Mouse (Mus musculus): Measurements from ENCODE around the gene Mecom. TPM values are rescaled to one million over a fixed set of nuclear protein-coding genes. Genes with fewer than 3 reads are reported as not detected.
A peak's percentile ranks its signal among the peaks of the same experiment; 100 is the strongest.

Gene Mecom
- polyA plus RNA-seq, 1 experiment from 2014 or later, result 6.9 TPM

- no peak overlapping the region for H3K4me3 ChIP-seq
- peaks cover 37% of the 10 kb centered on the region for H3K4me1 ChIP-seq (replicated peaks)
- H3K36me3 ChIP-seq, result no peaks in the 10 kb centered on the region
- H3K9ac ChIP-seq, result no peak overlapping the region
- no peak overlapping the region for H3K4me2 ChIP-seq
- no peaks in the 10 kb centered on the region for H3K9me3 ChIP-seq
- no peak for ATAC-seq (ENCODE audit: low FRiP score, low read depth)
- WGBS, result 6% methylated on average over 12 of the region's 12 CpGs
- peaks cover 59% of the 10 kb centered on the region for H3K27me3 ChIP-seq
- H3K27ac ChIP-seq (replicated peaks), result no peak overlapping the region
Observed at GRCm38 (mm10) chr3:30512459-30513030, 35.3 kb downstream of the Mecom start.

- H3K4me3 ChIP-seq, result no peak overlapping the region
- H3K9me3 ChIP-seq, result no peaks in the 10 kb centered on the region
- no peak overlapping the region for H3K27ac ChIP-seq (replicated peaks)
- H3K4me2 ChIP-seq, result no peak overlapping the region
- H3K36me3 ChIP-seq, result no peaks in the 10 kb centered on the region
- no peak overlapping the region for H3K9ac ChIP-seq
- ATAC-seq (ENCODE audit: low FRiP score, low read depth), result no peak
- WGBS, result 16% methylated on average over 7 of the region's 7 CpGs
- H3K4me1 ChIP-seq (replicated peaks), result peaks cover 41% of the 10 kb centered on the region
- peaks cover 55% of the 10 kb centered on the region for H3K27me3 ChIP-seq
Observed at GRCm38 (mm10) chr3:30511796-30512195, 36.0 kb downstream of the Mecom start.

DNA sequence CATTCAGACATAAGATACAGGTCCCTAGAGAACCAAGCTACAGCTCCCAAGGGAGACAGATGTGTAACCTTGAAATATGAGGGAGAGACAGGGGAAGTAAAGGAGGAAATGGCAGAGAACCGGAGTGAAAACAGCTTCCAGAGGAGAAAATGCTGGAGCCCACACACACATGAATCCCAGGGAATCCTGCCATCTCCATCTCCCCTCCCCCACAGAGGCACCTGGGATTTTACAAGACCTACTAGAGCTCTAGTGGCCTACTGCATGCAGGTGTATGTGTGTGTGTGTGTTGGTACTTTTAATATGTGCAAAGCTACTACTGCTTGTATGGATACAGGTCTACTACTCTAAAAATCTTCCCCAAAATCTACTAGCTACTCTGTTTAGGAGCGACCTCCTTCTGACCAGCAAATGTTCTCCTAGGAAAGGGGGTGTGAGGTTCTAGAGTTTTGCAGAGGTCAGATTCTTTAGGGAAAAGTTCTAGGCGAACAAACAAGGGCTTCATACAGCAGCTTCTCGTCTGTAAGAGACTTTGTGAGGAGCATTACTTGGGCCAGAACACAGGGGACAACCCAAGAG, 36.7 kb downstream of the Mecom start:
- no peak overlapping the region for H3K4me3 ChIP-seq
- WGBS, result 14% methylated on average over 4 of the region's 4 CpGs
- peaks cover 44% of the 10 kb centered on the region for H3K4me1 ChIP-seq (replicated peaks)
- no peaks in the 10 kb centered on the region for H3K36me3 ChIP-seq
- no peaks in the 10 kb centered on the region for H3K9me3 ChIP-seq
- H3K27me3 ChIP-seq, result peaks cover 51% of the 10 kb centered on the region
- ATAC-seq (ENCODE audit: low FRiP score, low read depth), result no peak
- H3K27ac ChIP-seq (replicated peaks), result no peak overlapping the region
- no peak overlapping the region for H3K9ac ChIP-seq
- H3K4me2 ChIP-seq, result no peak overlapping the region

DNA sequence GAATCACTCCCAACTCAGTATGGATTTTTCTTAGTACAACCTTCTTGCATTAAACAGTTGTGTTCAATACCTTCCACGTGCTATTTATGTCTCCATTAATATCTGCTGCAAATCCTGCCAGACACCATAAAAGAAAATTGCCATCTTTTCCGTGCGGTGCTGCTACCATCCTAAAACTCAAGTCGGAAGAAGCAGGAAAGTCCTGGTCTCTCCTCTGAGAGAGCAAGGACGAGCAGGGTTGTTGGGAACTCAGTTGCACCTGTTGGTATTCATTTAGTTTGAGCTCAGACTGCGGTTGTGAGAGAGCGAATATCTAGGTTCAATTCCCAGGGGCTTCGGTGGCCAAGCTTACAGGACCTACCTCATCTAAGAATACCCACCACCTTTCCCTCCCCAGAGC, 37.2 kb downstream of the Mecom start:
- Histone ChIP-seq H3K4me1 (replicated peaks) (peaks cover 44% of the 10 kb centered on the region), H3K4me3 (no peak overlapping the region), H3K9me3 (no peaks in the 10 kb centered on the region), H3K9ac (no peak overlapping the region), H3K27ac (replicated peaks) (no peak overlapping the region), H3K4me2 (no peak overlapping the region), H3K27me3 (peaks cover 52% of the 10 kb centered on the region), H3K36me3 (no peaks in the 10 kb centered on the region)
- ATAC-seq (ENCODE audit: low FRiP score, low read depth), result no peak
- WGBS, result 8% methylated on average over 8 of the region's 8 CpGs

DNA sequence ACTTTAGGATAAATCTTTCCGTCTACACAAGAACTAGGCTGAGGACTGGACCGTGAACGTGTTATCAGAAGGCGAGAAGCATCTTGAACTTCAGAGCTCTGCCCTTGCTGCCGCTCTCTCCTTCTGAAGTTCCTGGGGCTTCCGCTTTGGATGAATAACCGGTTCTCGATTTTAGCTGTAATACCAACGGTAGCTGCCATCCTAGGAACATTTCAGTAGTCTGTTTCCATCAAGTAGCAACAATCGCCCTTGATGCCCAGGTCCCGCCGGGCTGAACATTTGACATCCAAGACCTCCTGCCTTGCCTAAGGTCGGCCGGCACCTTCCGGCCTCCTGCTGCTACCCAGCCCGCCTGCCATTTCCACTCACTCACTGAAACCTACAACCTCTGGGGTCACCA, 37.7 kb downstream of the Mecom start:
- no peak overlapping the region for H3K27ac ChIP-seq (replicated peaks)
- WGBS, result under 1% methylated on average over 16 of the region's 16 CpGs
- H3K4me2 ChIP-seq, result peak overlapping the region; percentile 83
- H3K9me3 ChIP-seq, result no peaks in the 10 kb centered on the region
- peaks cover 41% of the 10 kb centered on the region for H3K4me1 ChIP-seq (replicated peaks)
- H3K9ac ChIP-seq, result no peak overlapping the region
- ATAC-seq (ENCODE audit: low FRiP score, low read depth), result no peak
- peaks cover 58% of the 10 kb centered on the region for H3K27me3 ChIP-seq
- peak overlapping the region; percentile 50 for H3K4me3 ChIP-seq
- no peaks in the 10 kb centered on the region for H3K36me3 ChIP-seq

GRCm38 (mm10) chr3:30508930-30509910, 38.6 kb downstream of the Mecom start:
- WGBS, result 1% methylated on average over 48 of the region's 55 CpGs
- peak overlapping the region; percentile 56 for H3K27ac ChIP-seq (replicated peaks)
- no peaks in the 10 kb centered on the region for H3K36me3 ChIP-seq
- peak overlapping the region; percentile 45 for H3K9ac ChIP-seq
- H3K4me3 ChIP-seq, result peak overlapping the region; percentile 50
- H3K27me3 ChIP-seq, result peaks cover 66% of the 10 kb centered on the region
- peaks cover 32% of the 10 kb centered on the region for H3K4me1 ChIP-seq (replicated peaks)
- H3K4me2 ChIP-seq, result peak overlapping the region; percentile 83
- ATAC-seq (ENCODE audit: low FRiP score, low read depth), result peak; percentile 31
- H3K9me3 ChIP-seq, result no peaks in the 10 kb centered on the region

- Histone ChIP-seq H3K4me3 (peak overlapping the region; percentile 50), H3K27me3 (peaks cover 69% of the 10 kb centered on the region), H3K9me3 (no peaks in the 10 kb centered on the region), H3K4me2 (peak overlapping the region; percentile 83), H3K9ac (peak overlapping the region; percentile 45), H3K27ac (replicated peaks) (peak overlapping the region; percentile 56), H3K36me3 (no peaks in the 10 kb centered on the region), H3K4me1 (replicated peaks) (peaks cover 29% of the 10 kb centered on the region)
- 1% methylated on average over 54 of the region's 73 CpGs for WGBS
- ATAC-seq (ENCODE audit: low FRiP score, low read depth), result peak; percentile 76
Observed at GRCm38 (mm10) chr3:30508296-30508929, 39.4 kb downstream of the Mecom start.

- H3K36me3 ChIP-seq, result no peaks in the 10 kb centered on the region
- peak overlapping the region; percentile 83 for H3K4me2 ChIP-seq
- peaks cover 63% of the 10 kb centered on the region for H3K27me3 ChIP-seq
- peak; percentile 16 for ATAC-seq (ENCODE audit: low FRiP score, low read depth)
- under 1% methylated on average over 41 of the region's 41 CpGs for WGBS
- peak overlapping the region; percentile 56 for H3K27ac ChIP-seq (replicated peaks)
- peak overlapping the region; percentile 45; the same call in 1 of the 2 replicates for H3K9ac ChIP-seq
- peak overlapping the region; percentile 50 for H3K4me3 ChIP-seq
- H3K9me3 ChIP-seq, result no peaks in the 10 kb centered on the region
- peaks cover 29% of the 10 kb centered on the region for H3K4me1 ChIP-seq (replicated peaks)
Observed at GRCm38 (mm10) chr3:30507576-30508295, 40.1 kb downstream of the Mecom start.

- peak overlapping the region; percentile 83 for H3K4me2 ChIP-seq
- no peaks in the 10 kb centered on the region for H3K36me3 ChIP-seq
- peak overlapping the region; percentile 56 for H3K27ac ChIP-seq (replicated peaks)
- 0 out of 2 replicates have a peak overlapping the region, but pooled peaks have one; percentile 10 for H3K9ac ChIP-seq
- H3K4me3 ChIP-seq, result peak overlapping the region; percentile 50
- under 1% methylated on average over 22 of the region's 22 CpGs for WGBS
- H3K9me3 ChIP-seq, result no peaks in the 10 kb centered on the region
- peaks cover 57% of the 10 kb centered on the region for H3K27me3 ChIP-seq
- no peak for ATAC-seq (ENCODE audit: low FRiP score, low read depth)
- peaks cover 29% of the 10 kb centered on the region for H3K4me1 ChIP-seq (replicated peaks)
Observed at GRCm38 (mm10) chr3:30507028-30507575, 40.7 kb downstream of the Mecom start.

DNA sequence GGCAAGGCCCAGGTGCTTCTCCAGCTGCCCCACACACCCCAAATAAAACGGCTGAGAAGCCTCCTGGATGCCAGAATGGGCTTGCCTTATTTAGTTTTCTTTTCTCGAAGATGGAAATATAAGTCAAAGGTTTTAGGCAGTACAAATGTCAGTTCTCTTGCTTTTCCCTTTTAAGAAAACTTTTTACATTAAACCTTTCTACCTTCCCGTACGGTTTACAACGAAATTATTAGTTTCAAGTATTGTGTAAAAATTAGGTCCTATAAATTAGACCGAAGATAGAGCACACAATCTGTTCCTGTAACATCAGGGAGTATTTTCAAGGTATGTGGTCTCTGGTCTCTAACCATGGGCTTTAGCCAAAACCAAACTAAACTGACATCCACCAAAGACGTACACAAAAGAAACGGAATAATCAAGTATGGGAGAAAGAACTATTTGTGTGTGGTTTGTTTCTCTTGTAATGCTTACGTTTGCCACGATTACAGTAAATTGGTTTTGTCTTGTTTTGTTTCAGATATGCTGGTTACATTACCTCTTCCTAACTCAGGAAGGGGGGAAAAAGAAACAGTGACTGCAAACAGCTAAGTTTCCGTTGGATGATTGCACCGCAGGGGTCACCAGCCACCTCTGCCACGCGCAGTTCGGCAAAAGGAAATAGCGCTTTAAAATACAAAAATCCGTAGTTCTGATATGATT, 41.3 kb downstream of the Mecom start:
- H3K4me2 ChIP-seq, result peak overlapping the region; percentile 83
- H3K4me1 ChIP-seq (replicated peaks), result peaks cover 29% of the 10 kb centered on the region
- peak overlapping the region; percentile 56 for H3K27ac ChIP-seq (replicated peaks)
- no peak for ATAC-seq (ENCODE audit: low FRiP score, low read depth)
- peak overlapping the region; percentile 50 for H3K4me3 ChIP-seq
- 6% methylated on average over 17 of the region's 17 CpGs for WGBS
- 0 out of 2 replicates have a peak overlapping the region, but pooled peaks have one; percentile 10 for H3K9ac ChIP-seq
- no peaks in the 10 kb centered on the region for H3K36me3 ChIP-seq
- peaks cover 51% of the 10 kb centered on the region for H3K27me3 ChIP-seq
- no peaks in the 10 kb centered on the region for H3K9me3 ChIP-seq

All from hindbrain, embryonic 15.5 days (tissue).